Mouse (Mus musculus): Measurements from ENCODE around the gene Ssbp3.

Gene Ssbp3

GRCm38 (mm10) chr4:106933813-106934482 lies 23.4 kb downstream of the Ssbp3 start:
- no peak for DNase-seq (ENCODE audit: extremely low spot score, low read depth, low spot score)

DNA sequence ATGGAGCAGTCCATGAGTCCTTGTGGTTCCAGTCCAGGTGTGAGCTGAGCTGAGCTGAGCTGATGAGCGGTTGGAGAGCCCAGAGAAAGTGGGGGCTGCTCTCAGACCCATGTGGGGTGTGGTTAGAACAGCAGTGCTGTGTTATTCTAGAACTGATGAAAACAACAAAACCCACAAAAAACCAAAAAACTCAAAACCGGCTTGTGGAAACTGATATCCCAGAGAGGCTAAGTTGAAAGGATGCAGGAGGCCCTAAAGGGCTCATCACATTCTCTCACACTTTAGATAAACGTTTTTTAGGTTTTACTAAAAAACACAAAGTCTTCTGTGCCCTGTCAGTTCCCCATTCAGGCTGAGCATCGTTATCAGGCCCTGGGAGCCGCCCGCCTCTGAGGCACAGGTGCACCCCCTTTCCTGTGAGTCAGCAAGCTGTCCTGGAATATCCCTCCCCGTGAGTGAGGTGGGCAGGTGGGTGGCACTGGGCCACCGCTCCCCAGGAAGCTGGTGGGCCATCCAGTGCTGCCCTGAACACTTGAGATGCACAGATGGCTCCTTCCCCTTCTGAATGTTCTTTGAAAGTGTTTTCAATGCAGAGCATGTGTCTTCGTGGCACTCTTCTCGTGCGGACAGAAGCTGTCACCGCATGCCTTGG lies 24.6 kb downstream of the Ssbp3 start:
- DNase-seq (ENCODE audit: extremely low spot score, low read depth, low spot score) = no peak

GRCm38 (mm10) chr4:106935583-106935935 lies 25.1 kb downstream of the Ssbp3 start:
- no peak for DNase-seq (ENCODE audit: extremely low spot score, low read depth, low spot score)

DNA sequence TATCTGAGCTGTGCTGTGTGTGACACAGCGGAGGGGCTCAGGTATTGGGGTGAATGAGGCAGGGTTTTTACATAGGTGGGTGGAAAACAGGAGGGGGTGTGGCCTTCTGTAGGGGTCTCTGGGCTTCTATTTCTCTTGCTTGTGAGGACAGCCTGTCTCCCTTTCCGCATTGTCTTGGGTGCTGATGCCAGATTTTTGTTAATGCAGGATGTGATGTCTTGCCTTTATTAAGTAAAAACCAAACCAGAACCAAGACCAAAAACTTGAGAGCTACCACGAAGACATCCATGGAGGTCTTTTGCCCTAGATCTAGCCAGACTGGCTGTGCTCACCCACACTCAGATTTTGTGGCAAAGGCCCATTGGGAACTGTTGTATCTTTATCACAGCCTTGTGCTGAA lies 25.5 kb downstream of the Ssbp3 start:
- DNase-seq (ENCODE audit: extremely low spot score, low read depth, low spot score) = no peak

- no peak for DNase-seq (ENCODE audit: extremely low spot score, low read depth, low spot score)
These were observed 26.2 kb downstream of the Ssbp3 start for GRCm38 (mm10) chr4:106936741-106937140.

DNA sequence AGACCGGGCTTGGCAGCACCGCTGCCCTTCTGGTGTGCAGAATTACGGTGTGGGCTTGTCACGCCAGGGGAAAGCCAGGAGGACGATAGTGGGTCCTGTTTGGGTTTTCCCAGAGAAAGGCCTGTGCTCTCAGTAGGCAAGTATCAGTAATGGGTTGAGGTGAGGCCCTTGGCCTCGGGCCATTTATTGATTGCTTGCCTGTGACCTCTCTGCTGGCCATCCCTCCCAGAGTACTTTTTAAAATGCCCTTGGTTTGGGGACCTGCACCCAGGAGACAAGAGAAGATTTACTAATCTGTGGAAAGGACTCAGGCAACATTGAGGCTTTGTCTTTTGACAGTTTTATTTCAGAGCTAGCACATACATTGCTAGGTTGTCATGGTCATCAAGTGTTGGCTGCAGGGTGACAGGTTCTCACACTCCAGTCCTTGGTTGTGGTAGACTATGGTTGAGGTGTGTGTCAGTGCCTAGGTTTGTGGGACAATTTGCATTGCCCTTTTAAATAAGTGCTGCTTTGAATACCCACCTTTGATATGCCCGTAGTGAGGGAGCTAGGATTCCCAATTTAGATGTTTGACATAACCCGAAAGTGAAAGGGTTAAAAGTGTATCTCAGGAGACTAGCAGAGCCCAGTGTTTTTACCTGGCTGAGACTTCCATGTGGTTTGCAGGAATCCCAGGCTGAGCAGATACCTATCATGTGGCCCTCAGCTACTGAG lies 28.2 kb downstream of the Ssbp3 start:
- DNase-seq (ENCODE audit: extremely low spot score, low read depth, low spot score) = no peak

GRCm38 (mm10) chr4:106939223-106939918 lies 28.9 kb downstream of the Ssbp3 start:
- DNase-seq (ENCODE audit: extremely low spot score, low read depth, low spot score) = no peak

- DNase-seq (ENCODE audit: extremely low spot score, low read depth, low spot score) = no peak
These were observed 29.4 kb downstream of the Ssbp3 start for GRCm38 (mm10) chr4:106939919-106940227.

DNA sequence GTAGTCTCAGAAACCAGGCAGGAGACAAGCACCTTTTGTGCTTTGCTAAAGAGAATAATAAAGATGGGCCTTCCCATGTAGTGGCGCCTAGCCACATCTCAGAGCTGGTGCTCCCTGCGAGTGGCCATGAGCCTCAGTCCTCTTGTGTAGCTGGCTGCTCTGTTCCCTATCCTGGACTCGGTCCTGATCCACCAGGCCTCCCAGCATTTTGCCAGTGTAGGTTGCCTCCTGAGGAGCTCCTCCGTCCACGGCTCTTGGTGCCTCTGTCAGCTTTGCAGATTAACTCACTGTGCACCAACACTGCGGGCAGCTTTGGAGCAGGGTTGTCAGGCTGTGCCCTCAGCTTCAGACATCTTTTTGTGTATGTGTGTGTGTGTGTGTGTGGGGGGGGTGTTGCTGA lies 30.4 kb downstream of the Ssbp3 start:
- no peak for DNase-seq (ENCODE audit: extremely low spot score, low read depth, low spot score)

DNA sequence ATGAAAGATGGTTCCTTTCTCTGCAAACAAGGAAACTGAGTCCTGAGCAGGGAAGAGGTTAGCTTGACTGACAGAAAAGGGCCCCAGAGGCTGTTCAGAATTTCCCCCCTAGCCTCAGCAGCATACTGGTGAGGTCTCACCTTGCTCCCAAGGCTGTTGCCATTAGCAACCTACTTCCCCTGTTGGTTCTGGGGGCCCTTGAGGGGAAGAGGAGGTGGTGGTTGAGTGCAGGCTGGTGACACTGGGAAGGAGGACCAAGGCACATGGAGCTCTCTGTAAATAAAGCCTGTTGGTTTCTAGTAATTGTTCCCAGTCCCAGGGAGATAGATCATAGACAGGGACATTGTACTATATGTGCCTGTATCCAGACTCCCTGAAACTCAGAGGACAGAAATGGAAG lies 31.0 kb downstream of the Ssbp3 start:
- DNase-seq (ENCODE audit: extremely low spot score, low read depth, low spot score) = no peak

DNA sequence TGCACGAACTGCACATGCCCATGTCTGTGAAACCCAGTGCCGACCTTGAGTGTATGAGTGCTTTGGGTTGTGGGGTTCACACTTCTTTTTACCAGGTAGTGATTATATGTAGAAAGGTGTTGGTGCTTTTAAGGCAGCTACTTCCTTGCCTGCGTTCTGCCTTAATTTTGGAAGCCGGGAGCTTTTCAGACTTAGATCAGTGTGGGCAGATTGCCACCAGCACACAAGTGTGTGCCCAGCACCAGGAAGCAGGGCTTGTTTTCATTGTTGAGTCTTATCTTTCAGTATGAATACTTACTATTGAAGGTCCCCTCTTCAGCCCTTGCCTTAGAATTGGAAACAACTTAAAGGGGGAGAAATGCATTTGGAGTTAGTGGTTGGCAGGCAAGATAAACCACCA lies 32.0 kb downstream of the Ssbp3 start:
- no peak for DNase-seq (ENCODE audit: extremely low spot score, low read depth, low spot score)

GRCm38 (mm10) chr4:106943627-106944026 lies 33.1 kb downstream of the Ssbp3 start:
- DNase-seq (ENCODE audit: extremely low spot score, low read depth, low spot score) = no peak

- DNase-seq (ENCODE audit: extremely low spot score, low read depth, low spot score) = no peak
These were observed 34.4 kb downstream of the Ssbp3 start for GRCm38 (mm10) chr4:106944898-106945297.

DNA sequence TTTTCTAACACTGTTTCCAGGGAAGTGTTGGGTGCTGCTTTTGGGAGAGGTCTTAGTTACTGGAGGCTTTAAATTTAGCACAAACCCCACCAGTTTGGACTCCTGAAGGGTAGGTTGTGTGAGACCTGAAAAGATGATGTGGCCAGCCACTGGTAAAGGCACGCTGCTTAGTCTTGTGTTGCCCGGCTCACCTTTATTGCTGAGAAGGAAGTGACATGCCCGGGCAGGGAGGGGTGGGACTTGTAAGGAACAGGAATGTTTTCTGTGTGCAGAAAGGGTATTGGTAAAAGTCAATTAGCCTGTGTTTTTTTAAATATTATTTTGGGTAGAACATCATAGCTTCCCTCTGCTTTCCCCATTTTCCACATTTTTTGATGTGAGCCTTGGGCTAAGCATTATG lies 37.2 kb downstream of the Ssbp3 start:
- no peak for DNase-seq (ENCODE audit: extremely low spot score, low read depth, low spot score)

DNA sequence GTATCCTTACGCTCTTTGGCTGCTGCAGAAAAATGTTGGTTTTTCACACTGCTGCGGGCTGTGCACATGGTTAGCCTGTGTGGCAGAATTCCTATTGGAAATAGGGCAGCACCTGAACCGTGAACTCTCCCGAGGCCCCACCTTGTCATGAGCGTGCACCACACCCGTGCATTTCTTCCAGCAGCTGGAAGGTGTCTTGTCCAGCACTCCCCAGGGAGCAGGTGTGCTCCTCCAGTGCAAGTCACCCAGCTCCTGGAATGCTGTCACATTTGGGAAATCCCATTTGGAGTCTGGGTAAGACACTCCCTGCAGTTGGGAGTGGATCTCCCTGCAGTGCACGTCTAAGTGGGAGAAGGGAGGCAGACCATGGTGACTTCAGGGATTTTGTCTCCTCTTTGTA lies 38.0 kb downstream of the Ssbp3 start:
- no peak for DNase-seq (ENCODE audit: extremely low spot score, low read depth, low spot score)

DNA sequence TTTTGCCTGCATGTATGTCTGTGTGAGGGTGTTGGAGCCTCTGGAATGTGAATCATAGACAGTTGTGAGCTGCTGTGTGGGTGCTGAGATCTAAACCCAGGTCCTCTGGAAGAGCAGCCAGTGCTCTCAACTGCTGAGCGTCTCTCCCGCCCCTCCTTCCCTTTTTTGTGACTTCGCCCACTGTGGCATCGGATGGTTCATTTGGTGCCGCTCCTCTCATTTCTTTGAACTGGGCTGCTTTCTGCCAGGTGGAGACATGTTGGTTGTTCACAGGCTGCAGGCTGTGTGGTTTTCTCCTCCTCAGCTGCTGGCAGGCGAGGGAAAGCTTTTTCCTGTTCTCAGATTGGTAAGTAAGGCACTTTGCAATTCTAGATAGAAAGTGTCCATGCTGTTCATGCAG lies 38.7 kb downstream of the Ssbp3 start:
- DNase-seq (ENCODE audit: extremely low spot score, low read depth, low spot score) = no peak

DNA sequence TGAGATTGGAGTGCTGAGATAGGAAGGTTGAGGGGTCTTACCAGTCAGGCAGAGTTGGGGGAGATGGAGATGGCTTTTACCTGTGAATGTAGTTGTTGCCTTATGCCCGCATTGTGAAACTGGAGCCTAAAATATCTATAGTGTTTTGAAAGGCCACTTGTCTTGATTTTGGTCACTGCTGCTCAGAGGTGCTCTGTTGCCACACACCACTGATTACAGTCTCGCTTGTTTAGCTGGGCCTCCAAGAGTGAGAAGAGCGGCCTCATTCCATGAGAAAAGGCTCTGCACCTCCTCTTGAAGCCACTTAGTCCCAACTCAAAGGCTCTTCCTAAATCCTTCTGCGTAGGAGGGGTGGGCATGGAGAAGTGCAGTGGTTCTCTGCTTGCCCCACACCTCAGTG lies 40.3 kb downstream of the Ssbp3 start:
- DNase-seq (ENCODE audit: extremely low spot score, low read depth, low spot score) = no peak

DNA sequence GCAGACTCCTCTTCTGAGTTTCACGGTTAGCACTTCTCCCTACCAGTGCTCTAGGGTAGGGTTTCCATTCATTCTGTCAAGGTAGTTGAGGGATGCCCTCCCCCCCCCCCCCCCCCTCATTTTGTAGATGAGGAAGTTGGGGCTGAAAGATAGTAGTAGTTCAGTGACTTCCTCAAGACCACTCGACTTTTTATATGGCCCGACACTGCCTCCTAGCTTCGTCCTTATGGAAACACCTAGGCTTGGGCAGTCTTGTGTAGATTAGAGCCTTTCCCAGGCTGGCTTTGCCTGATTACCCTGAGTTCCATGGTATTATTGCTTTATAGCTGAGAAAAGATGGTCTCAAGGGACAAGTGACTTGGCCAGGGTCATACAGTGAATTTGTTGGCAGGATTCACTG lies 41.0 kb downstream of the Ssbp3 start:
- no peak for DNase-seq (ENCODE audit: extremely low spot score, low read depth, low spot score)

- no peak for DNase-seq (ENCODE audit: extremely low spot score, low read depth, low spot score)
These were observed 42.7 kb downstream of the Ssbp3 start for GRCm38 (mm10) chr4:106953221-106953620.

GRCm38 (mm10) chr4:106953760-106954159 lies 43.3 kb downstream of the Ssbp3 start:
- DNase-seq (ENCODE audit: extremely low spot score, low read depth, low spot score) = no peak

DNA sequence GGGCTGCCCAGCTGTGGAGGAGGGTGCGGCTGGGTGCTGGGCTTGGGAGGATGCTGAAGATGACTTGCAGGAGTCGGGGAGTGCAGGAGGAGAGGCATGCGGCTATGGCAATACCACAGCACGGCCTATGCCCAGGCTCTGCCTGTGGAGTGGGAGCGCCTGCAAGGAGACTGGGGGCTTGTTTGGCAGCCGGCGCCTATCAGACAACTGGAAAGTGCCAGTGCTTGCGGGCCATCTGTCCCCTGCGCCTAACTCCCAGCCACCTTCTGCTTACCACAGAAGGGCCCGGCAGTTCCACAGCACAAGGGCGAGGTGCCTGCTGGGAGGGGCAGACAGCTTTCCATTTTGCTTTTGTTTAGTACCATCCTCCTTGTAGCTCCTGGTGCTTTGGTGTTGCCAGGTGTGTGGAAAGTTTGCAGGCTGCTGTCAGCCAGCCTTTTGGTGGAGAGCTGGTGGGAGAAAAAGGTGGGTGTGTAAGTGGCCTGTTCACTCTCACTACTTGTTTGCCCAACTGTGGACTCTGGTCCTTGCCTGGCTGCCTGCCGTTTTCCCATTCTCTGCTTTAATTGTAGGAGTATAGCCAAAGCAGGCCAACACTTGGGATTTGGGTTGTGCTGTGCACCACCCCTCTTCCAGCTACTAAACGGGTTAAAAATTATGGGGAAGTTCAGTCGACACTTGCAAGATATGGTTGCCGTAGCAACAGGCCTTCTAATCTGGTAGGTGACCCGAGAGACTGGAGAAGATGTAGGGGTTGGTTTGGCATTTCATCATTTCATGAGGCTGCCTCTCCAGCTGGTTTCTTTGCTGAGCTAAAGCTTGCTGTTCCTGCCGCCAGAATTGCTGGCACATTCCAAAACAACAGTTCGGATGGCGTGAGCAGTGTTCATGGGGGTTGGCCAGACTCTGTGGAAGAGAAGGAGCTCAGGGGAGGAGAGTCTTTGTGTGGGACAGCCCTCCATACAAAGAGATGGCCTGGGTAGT lies 45.5 kb downstream of the Ssbp3 start:
- DNase-seq (ENCODE audit: extremely low spot score, low read depth, low spot score) = no peak

Data from hindlimb bud, embryonic 11.5 days (tissue).